Mouse (Mus musculus) thymus, adult 2 months (tissue): ENCODE measurements around the gene Akirin2.

Experiments used
- CTCF ChIP-seq: fragments of 200-500 bp; IDR thresholded peaks from 2 replicates; pipeline ENCODE4 v1.5.1; 2012; ENCODE audit warnings: mild to moderate bottlenecking, control low read depth, low read length, moderate library complexity, borderline replicate concordance; ENCODE audit not compliant: control insufficient read depth, poor library complexity, insufficient read depth; ENCODE audit errors: extremely low read depth
- POLR2A ChIP-seq: fragments of 200-500 bp; IDR thresholded peaks from 2 replicates; pipeline ENCODE4 v1.6.1; 2012; ENCODE audit warnings: mild to moderate bottlenecking, low read length, control low read depth, moderate library complexity; ENCODE audit not compliant: control insufficient read depth, poor library complexity, insufficient read depth; ENCODE audit errors: extremely low read depth

DNA sequence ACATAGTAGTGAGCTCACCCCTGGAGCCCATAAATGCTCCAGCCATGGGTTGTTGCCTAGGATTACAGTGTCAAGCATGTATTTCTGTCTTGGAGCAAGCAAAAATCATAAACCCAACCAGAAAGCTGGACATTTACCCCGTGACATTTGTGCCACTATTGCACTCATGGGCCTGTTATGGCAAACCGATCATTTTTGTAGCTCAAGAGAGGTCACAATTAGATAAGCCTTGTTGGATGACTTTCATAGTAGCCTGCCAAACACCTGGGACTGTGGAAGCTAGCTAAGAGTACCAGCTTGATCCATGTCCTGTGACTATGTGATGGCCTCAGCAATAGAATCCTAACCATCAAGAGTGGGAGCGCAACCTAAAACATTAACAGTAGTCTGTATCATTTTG, 4.9 kb downstream of the Akirin2 start:
- TF ChIP-seq CTCF (no peak), POLR2A (no peak)
